Mouse (Mus musculus) gastrocnemius, postnatal 36 days (tissue): ENCODE results near the gene Arg1. TPM values are rescaled to one million over a fixed set of nuclear protein-coding genes. Genes with fewer than 3 reads are reported as not detected.

Experiments
- DNase-seq, 2 experiments: peaks; one replicate each; pipeline ENCODE4 v3.0.0; 2022
- intact Hi-C: fragments of 180-260 bp; cut with DNase I; formaldehyde crosslinking; loops from one replicate; pipeline ENCODE4 v1.15.1; 2025
- microRNA-seq, 2 experiments: library from miRNA; unstranded; fragments of <30 nt; microRNA quantifications; one replicate each; pipeline ENCODE4 v1.2.0; 2021
- total RNA-seq, 2 experiments: library from RNA; stranded (reverse); gene quantifications; 2 replicates each; pipeline ENCODE4 v1.2.3; 2021

Arg1 gene
- total RNA-seq, 2 experiments from 2014 or later, result not detected

DNA sequence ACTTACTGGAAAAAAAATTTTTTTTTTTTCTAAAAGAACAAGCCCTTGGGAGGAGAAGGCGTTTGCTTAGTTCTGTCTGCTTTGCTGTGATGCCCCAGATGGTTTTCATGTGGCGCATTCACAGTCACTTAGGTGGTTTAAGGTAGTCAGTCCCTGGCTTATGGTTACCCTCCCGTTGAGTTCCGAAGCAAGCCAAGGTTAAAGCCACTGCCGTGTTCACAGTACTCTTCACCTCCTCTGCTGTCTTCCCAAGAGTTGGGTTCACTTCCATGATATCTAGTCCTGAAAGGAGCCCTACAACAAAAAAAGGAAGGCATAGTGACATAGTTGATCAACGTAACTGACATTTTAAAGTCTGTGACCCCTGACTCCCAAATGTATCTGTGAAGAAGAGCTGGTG lies 11.8 kb downstream of the Arg1 start:
- DNase-seq, result no peak
- intact Hi-C loops, result no loop called here

- no peak for DNase-seq
- intact Hi-C loops, result no loop called here
Observed at GRCm38 (mm10) chr10:24912576-24912975, 14.7 kb downstream of the Arg1 start.

- DNase-seq, result no peak
- intact Hi-C loops, result no loop called here
Observed at GRCm38 (mm10) chr10:24911199-24911598, 16.1 kb downstream of the Arg1 start.

GRCm38 (mm10) chr10:24905627-24906026 lies 21.7 kb downstream of the Arg1 start:
- intact Hi-C loops, result no loop called here

DNA sequence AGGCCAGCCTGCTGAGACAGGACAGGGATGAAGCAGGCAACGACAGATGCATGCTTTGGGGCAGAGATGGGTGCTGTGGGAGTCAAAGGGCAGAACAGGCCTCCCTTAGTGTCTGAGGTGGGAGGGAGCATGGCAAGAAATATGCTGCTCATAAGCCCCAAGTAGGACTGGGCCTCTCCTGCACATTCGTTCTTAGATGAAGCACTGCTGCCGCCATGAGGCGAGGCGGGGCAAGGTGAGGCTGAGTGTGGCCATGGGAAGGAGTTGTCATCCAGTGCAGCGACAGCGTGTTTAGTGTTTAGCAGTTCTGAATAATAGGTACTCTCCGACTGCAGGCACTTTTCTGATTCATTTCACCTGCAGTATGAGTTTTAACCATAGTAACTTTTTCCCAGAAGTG lies 31.4 kb downstream of the Arg1 start:
- DNase-seq, result peak in 1 of 2 experiments; percentile 12
- intact Hi-C loops, result no loop called here

More at GRCm38 (mm10) chr10:24905627-24906026, 21.7 kb downstream of the Arg1 start:
- DNase-seq, result no peak

- intact Hi-C loops, result no loop called here
- DNase-seq, result no peak
Observed at GRCm38 (mm10) chr10:24888343-24888742, 38.9 kb downstream of the Arg1 start.

- intact Hi-C loops, result no loop called here
- DNase-seq, result no peak
Observed at GRCm38 (mm10) chr10:24886008-24886407, 41.3 kb downstream of the Arg1 start.

GRCm38 (mm10) chr10:24873624-24874023 lies 53.7 kb downstream of the Arg1 start:
- no peak for DNase-seq
- intact Hi-C loops, result no loop called here

DNA sequence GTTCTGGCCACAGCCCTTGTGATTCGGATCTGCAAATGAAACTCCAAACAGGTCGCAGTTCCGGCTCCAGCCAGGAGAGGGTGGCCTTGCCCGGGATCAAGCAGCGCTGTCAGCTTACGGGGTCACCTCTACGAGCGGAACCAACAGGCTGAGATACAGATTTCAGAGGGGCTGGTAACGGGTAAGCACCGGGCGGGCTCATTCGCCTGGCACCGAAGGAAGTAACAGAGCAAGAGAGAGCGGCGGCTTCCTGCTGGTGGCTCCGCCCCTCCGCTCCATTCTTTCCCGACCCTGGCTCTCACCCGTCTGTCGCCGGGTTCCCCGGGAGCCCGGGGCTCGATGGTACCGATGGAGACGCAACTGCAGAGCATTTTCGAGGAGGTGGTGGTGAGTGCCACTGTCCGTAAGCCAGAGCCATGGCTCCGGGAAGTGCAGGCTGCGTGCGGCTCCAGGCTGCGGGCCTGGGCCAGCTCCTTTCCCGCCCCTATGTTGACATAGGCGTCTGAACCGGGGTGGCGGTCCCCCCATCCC lies 57.5 kb downstream of the Arg1 start, which contains the start of gene Med23:
Gene Med23, plus strand, starts transcription at position 227 of the 531 bp plus-strand sequence.
- intact Hi-C loops, result no loop called here

More for the DNA sequence above, 57.5 kb downstream of the Arg1 start, which contains the start of gene Med23:
- DNase-seq, result peak; percentile 97 to 99

Small RNA genes lying within 50 kb of the gene (microRNA-seq; reads per million reads assigned to microRNA genes)
- gene Mir6905, result 0 reads per million in 2 experiments

Other genes starting within 250 kb of the Arg1 start
- 1 to 10 TPM; 3.7 to 4.2 TPM for gene Enpp1, start 215.3 kb downstream of the Arg1 start, total RNA-seq
- 1 to 10 TPM; 1.7 to 1.8 TPM for gene Enpp3, start 84.7 kb downstream of the Arg1 start, total RNA-seq
- 1 to 10 TPM; 5.7 to 8.8 TPM for gene Med23, start 57.5 kb downstream of the Arg1 start, total RNA-seq